In the genomic region with DNA sequence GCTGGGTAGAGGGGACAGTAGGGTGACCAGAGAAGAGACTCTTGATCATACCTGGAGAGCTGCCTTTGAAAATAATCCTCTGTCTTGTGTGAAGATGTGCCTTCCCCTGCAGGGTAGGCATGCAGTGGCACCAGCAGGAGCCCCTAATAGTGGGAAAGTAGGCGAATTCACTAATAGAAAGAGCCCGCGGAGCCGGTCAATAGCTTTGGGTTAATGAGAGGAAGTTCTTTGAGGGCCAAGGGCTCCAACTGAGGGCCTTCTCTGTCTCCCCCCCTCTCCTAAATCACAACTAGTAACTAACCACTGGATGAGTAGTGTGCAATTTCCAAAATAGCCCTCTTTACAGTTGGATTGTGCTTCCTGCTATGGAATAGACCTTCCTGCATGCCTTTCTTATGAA, we compare ENCODE assay signal across 11 mouse cellular contexts. TPM values are rescaled to one million over a fixed set of nuclear protein-coding genes. Genes with fewer than 3 reads are reported as not detected.
DNase-seq lines count a peak whose midpoint lies in the region; ATAC-seq and TF ChIP-seq lines count a peak whose summit lies in the region.
"Had no signal": no experiment of that assay in that cellular context is flagged by ENCODE, and none has a peak within 500 bp of the region (broad histone marks: within the 10 kb centered on the region; RNA-seq: fewer than 3 reads in every experiment).

No protein-coding gene starts in this region.

- peak overlapping the region; percentile 85 for H3K27ac ChIP-seq in layer of hippocampus, adult 2 months
- H3K27ac ChIP-seq in forebrain, embryonic 10.5 days: peak overlapping the region; percentile 80
- H3K27ac ChIP-seq in hindbrain, embryonic 13.5 days: peak overlapping the region; percentile 82
- peak overlapping the region; percentile 72 for H3K27ac ChIP-seq in midbrain, embryonic 15.5 days

- no peak overlapping the region for H3K4me3 ChIP-seq in layer of hippocampus, adult 2 months
- peak overlapping the region; percentile 1; the same call in 1 of the 2 replicates for H3K4me3 ChIP-seq in forebrain, embryonic 10.5 days
- no peak overlapping the region for H3K4me3 ChIP-seq in hindbrain, embryonic 13.5 days
- no peak overlapping the region for H3K4me3 ChIP-seq in midbrain, embryonic 15.5 days
- H3K4me3 ChIP-seq: limb, embryonic 15.5 days had no signal

- no peaks in the 10 kb centered on the region for H3K36me3 ChIP-seq in forebrain, embryonic 10.5 days (replicated peaks)
- no peaks in the 10 kb centered on the region for H3K36me3 ChIP-seq in hindbrain, embryonic 13.5 days
- no peaks in the 10 kb centered on the region for H3K36me3 ChIP-seq in midbrain, embryonic 15.5 days (replicated peaks)
- H3K36me3 ChIP-seq: limb, embryonic 15.5 days had no signal

- no peak overlapping the region for H3K9ac ChIP-seq in hindbrain, embryonic 13.5 days
- H3K9ac ChIP-seq in midbrain, embryonic 15.5 days: no peak overlapping the region
- H3K9ac ChIP-seq: limb, embryonic 15.5 days had no signal

- ATAC-seq in hindbrain, embryonic 13.5 days (ENCODE audit: low FRiP score): peak; percentile 15
- ATAC-seq in midbrain, embryonic 15.5 days (replicated peaks): no peak

- H3K27me3 ChIP-seq in forebrain, embryonic 10.5 days (ENCODE audit: poor library complexity, severe bottlenecking): peaks cover 7% of the 10 kb centered on the region; the same call in 1 of the 2 replicates
- no peaks in the 10 kb centered on the region for H3K27me3 ChIP-seq in hindbrain, embryonic 13.5 days
- H3K27me3 ChIP-seq in midbrain, embryonic 15.5 days (replicated peaks): no peaks in the 10 kb centered on the region
- H3K27me3 ChIP-seq: limb, embryonic 15.5 days had no signal

- DNase-seq in layer of hippocampus, adult 2 months (ENCODE audit: low spot score in 2 of 2): no peak
- DNase-seq in layer of hippocampus, adult 9-11 months: no peak
- no peak for DNase-seq in forebrain, embryonic 10.5 days (ENCODE audit: extremely low spot score, low spot score)
- DNase-seq in spleen, postnatal 36 days (ENCODE audit: low spot score in 2 of 2): no peak
- no peak for DNase-seq in cerebellum, adult 18-20 months
- DNase-seq in ovary, postnatal 10 days (ENCODE audit: low spot score): no peak
- DNase-seq: gastrocnemius, postnatal 10 days; kidney, adult 9 months had no signal

- H3K4me2 ChIP-seq in hindbrain, embryonic 13.5 days: no peak overlapping the region; the same call in 1 of the 2 replicates
- no peak overlapping the region for H3K4me2 ChIP-seq in midbrain, embryonic 15.5 days
- H3K4me2 ChIP-seq: limb, embryonic 15.5 days had no signal

- WGBS in forebrain, embryonic 10.5 days: 29% methylated on average over 4 of the region's 4 CpGs
- 25% methylated on average over 4 of the region's 4 CpGs for WGBS in hindbrain, embryonic 13.5 days
- WGBS in midbrain, embryonic 15.5 days: 47% methylated on average over 4 of the region's 4 CpGs

- no peak for TF ChIP-seq CTCF in layer of hippocampus, adult 2 months (conservative IDR thresholded peaks at IDR 0.05)

- H3K9me3 ChIP-seq in forebrain, embryonic 10.5 days: no peaks in the 10 kb centered on the region
- H3K9me3 ChIP-seq in hindbrain, embryonic 13.5 days: no peaks in the 10 kb centered on the region
- no peaks in the 10 kb centered on the region for H3K9me3 ChIP-seq in midbrain, embryonic 15.5 days
- H3K9me3 ChIP-seq: limb, embryonic 15.5 days had no signal

- H3K4me1 ChIP-seq in forebrain, embryonic 10.5 days: peaks cover 61% of the 10 kb centered on the region
- peaks cover 55% of the 10 kb centered on the region for H3K4me1 ChIP-seq in hindbrain, embryonic 13.5 days (replicated peaks)
- peaks cover 13% of the 10 kb centered on the region; the same call in 1 of the 2 replicates for H3K4me1 ChIP-seq in midbrain, embryonic 15.5 days

RNA-seq across cellular contexts. Expression of a gene that starts 50.6 kb away (rescaled TPM):
- total RNA-seq in layer of hippocampus, adult 2 months (2021): 100 to 1,000 TPM; 388 to 405 TPM
- 27.0 and 29.0 TPM in 2 replicates for polyA plus RNA-seq in forebrain, embryonic 10.5 days (2016; fragmentation: Nextera tagmentation; extraction: Ambion mirVana)
- 161 and 176 TPM in 2 replicates for polyA plus RNA-seq in hindbrain, embryonic 13.5 days (2015; fragmentation: Nextera tagmentation; extraction: Ambion mirVana)
- 100 and 106 TPM in 2 replicates for polyA plus RNA-seq in midbrain, embryonic 15.5 days (2015; fragmentation: Nextera tagmentation; extraction: Ambion mirVana)
